Mouse (Mus musculus) adrenal gland, postnatal 25 days (tissue): ENCODE results near the gene Hspa1l. TPM values are rescaled to one million over a fixed set of nuclear protein-coding genes. Genes with fewer than 3 reads are reported as not detected.
A peak's percentile ranks its signal among the peaks of the same experiment; 100 is the strongest.
"Not testable (repeated sequence)": the region's sequence is repeated elsewhere in the genome, so short reads cannot be mapped to it uniquely, and the experiment has no call there.

Source experiments
- DNase-seq: peaks from one replicate; pipeline ENCODE4 v3.0.0; 2021; ENCODE audit warnings: mixed read lengths
- long read RNA-seq: library from polyadenylated mRNA; stranded (forward); transcript quantifications from one replicate; pipeline ENCODE4 v2.0.0, GENCODE M21; 2021
- total RNA-seq: library from RNA; stranded (reverse); gene quantifications from 2 replicates; pipeline ENCODE4 v1.2.3, GENCODE M21; 2021

Gene Hspa1l
- total RNA-seq: 0.27 TPM in 1 of 2 replicates, not detected in the other
- long read RNA-seq, partial matches to known transcripts: 0 of 1 reads
- long read RNA-seq, other reads (novel, unspliced or antisense): 0 of 1 reads

DNA sequence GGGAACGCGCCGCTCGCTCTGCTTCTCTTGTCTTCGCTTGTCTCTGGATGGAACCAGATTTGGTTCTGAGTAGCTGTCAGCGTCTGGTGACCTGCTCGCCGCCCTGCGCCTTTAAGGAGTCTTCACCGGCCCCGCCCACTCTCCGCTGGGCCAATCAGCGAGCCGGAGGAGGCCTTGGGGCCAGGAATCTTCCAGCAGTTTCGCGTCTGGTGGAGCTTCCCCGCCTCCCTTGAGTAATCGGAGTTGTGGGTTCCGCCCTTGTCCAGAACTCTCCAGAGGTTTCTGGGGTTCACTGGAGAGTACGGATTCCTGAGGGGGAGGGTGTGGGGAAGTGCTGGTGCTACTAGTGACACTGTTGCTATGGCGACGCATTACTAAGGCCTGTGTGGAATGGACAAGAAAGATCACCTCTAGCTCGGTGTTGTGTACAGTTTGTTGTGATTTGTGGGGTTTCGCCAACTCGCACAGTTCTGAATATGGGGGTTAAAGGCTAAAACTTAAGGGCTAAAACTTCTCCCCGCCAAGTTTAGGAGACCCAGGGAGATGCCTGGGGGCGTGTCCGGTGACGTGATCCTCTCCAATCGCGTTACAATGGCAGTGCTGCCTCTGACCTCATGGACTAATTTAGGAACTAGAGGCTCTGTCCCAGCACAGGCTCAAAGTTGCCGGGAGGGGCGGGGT, at the start of gene Hspa1l, which contains the start of gene Hspa1a:
TSS of gene Hspa1l (plus strand) at position 635 of the 681 bp plus-strand sequence.
TSS of gene Hspa1a (minus strand) at position 88 of the 681 bp plus-strand sequence.
- peak; percentile 79 for DNase-seq

DNA sequence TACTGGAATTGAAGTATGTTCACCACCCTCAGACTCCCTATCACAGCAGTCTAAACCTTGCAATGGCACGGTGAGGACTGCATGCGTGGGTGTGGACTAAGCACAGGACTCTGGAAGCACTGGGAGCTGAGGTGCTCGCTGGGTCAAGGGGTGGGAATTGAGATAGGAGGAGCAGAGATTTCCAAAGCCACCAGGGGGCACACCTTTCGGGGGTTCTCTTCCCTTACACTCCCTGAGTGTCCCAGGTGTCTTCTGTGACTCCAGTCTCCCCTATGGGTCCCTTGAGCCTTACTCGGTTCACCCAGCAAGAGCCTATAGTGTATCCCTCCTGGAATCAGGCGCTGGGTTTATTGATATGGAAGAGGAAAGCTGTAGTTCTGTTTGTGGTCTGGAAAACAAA, 49.6 kb upstream of the Hspa1l start:
- DNase-seq: no peak

DNA sequence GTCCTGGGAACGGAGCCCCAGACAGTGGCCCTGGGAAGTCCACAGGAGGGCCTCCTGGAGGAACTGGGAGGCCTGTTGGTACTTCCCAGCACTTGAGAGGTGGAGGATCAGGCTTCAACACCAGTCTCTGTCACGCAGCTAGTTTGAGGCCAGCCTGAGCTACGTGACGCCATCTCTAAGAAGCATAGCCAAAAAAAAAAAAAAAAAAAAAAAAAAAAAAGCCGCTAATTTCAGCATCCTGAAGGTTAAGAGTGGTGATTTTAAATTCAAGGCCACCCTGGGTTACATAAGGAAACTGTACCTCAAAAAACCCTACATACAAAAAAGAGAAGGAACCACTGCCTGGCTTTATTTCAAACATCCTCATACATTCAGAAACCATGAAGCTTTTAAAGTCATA, 48.2 kb upstream of the Hspa1l start:
- DNase-seq: no peak

DNA sequence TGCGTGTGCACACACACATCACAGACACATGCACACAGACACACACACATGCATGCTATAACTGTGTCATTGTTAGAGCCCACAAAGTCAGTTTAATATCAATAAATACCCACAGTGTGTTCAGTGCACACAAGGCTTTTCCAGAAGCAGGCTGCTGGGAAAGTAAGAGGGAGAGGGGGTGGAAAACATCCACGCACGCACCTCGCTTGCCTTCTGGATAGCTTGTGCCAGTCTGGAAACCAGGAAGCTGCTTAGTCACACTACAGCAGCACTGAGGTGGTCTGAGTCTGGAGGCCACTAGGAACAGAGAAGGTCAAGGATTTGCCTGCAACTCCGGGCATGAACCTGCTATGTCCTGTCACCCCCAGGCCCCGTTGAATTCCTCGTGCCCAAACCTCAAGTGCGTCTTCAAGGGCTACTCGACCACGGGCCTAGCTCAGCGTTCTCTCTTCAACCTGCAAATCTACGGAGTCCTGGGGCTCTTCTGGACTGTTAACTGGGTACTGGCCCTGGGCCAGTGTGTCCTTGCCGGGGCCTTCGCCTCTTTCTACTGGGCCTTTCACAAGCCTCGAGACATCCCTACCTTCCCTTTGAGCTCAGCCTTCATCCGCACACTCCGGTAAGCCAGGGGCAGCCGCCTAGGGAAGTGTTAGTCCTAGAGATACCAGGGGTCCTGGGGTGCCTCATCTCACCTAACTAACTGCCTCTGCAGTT, 45.0 kb upstream of the Hspa1l start:
- DNase-seq: no peak

DNA sequence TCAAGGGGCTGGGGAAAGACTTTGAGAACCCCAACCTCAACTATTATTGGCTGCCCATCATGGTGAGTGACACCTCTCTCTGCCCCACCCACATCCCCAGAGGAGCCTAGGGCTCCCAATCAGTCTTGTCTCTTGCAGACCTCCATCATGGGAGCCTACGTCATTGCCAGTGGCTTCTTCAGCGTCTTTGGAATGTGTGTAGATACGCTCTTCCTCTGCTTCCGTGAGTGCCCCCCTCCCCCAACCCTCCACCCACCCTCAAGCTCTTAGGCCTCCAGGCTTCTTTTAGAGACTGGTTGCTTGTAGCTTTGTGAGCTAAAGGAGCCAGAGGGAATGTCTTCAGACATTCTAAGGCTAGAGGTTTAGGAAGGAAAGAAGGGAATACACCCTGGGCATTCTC, 43.7 kb upstream of the Hspa1l start:
- no peak for DNase-seq

DNA sequence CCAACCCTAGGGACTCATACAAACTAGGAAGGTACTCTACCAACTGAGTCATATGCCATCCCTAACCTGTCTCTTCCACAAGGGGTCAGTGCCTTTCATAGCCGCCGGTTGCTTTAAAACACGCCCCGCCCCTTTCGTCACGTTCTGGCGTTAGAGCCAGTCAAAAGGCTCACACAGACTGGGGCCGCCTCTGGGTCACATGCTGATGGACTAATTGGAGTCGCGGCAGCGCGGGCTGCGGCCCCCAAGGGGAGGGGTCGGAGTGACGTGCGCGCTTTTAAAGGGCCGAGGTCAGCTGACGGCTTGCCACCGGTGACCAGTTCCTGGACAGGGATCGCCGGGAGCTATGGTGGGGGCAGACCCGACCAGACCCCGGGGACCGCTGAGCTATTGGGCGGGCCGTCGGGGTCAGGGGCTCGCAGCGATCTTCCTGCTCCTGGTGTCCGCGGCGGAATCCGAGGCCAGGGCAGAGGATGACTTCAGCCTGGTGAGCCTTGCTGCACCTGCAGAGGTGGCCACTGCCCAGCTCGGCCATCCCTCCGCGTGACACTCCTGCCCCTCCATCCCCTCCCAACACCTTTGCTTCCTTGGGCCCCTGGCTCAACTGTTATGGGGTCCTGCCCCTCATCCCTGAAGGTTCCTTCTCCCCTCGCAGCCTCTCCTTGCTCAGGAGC, 41.3 kb upstream of the Hspa1l start, which contains the start of gene Neu1:
TSS of gene Neu1 (plus strand) at position 193 of the 674 bp plus-strand sequence.
- peak; percentile 97 for DNase-seq

DNA sequence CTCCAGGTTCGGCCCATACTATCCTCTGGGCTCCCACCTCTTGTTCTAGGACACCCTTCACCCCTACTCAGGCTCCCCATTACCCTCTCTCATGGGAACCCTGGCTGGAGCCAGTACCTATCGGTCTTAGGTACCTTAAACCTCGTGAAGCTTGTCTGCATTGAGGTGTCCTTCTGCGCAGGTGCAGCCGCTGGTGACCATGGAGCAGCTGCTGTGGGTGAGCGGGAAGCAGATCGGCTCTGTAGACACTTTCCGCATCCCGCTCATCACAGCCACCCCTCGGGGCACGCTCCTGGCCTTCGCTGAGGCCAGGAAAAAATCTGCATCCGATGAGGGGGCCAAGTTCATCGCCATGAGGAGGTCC, 40.8 kb upstream of the Hspa1l start:
- DNase-seq: no peak

DNA sequence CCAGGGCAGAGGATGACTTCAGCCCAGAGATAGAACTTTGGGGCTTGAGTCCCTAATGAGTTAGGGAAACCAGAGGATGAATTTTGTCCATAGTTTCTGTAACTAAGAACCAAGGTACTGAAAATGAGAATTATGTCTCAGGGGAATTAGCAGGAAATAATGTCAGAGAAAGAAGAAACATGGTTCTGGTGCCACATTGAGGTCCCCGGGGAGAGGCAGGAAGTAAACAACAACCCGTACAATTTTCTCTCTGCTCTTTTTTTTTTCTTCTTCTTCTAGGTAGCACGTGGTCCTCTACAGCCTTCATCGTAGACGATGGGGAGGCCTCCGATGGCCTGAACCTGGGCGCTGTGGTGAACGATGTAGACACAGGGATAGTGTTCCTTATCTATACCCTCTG, 40.2 kb upstream of the Hspa1l start:
- DNase-seq: no peak

DNA sequence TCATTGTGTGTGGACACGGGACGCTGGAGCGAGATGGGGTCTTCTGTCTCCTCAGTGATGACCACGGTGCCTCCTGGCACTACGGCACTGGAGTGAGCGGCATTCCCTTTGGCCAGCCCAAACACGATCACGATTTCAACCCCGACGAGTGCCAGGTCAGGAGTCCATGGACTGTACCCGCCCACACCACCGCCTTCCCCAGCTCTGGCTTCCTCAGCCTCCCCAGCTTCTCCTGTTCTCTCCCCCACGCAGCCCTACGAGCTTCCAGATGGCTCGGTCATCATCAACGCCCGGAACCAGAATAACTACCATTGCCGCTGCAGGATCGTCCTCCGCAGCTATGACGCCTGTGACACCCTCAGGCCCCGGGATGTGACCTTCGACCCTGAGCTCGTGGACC, 38.5 kb upstream of the Hspa1l start:
- DNase-seq: no peak

DNA sequence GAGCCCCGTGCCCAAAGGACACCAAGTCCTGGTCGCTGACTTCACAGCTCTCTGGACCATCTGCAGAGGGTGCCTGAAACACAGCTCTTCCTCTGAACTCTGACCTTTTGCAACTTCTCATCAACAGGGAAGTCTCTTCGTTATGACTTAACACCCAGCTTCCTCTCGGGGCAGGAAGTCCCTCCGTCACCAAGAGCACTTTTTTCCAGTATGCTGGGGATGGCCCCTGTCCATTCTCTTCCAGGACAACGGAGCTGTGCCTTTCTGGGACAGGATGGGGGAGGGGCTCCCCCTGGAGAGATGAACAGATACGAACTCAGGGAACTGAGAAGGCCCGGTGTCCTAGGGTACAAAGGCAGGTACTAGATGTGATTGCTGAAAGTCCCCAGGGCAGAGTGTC, 37.7 kb upstream of the Hspa1l start:
- DNase-seq: no peak

DNA sequence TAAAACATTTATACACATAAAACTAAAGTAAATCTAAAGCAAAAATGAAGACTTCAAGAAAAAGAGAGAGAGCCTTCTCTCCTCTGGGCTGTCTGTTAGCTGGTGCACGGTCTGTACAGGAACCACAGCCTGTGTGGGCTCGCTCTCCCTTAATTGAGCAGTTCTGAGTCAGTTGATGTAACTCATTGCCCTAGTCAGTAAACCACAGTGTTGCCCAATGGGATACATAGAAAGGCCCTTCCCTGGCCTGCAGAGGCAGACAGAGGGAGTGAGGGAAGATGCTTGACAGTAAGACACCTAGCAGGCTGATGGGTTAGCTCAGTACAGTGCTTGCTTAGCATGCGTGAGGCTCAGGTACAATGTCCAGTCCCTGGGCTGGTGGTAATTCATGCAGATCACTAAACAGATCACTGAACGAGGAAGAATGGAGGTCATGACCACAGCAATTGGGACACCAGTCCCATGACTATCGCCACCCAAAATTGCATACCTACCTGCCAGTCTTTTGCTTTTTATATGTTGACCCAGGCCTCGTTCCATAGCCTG, 34.5 kb upstream of the Hspa1l start:
- DNase-seq: no peak

DNA sequence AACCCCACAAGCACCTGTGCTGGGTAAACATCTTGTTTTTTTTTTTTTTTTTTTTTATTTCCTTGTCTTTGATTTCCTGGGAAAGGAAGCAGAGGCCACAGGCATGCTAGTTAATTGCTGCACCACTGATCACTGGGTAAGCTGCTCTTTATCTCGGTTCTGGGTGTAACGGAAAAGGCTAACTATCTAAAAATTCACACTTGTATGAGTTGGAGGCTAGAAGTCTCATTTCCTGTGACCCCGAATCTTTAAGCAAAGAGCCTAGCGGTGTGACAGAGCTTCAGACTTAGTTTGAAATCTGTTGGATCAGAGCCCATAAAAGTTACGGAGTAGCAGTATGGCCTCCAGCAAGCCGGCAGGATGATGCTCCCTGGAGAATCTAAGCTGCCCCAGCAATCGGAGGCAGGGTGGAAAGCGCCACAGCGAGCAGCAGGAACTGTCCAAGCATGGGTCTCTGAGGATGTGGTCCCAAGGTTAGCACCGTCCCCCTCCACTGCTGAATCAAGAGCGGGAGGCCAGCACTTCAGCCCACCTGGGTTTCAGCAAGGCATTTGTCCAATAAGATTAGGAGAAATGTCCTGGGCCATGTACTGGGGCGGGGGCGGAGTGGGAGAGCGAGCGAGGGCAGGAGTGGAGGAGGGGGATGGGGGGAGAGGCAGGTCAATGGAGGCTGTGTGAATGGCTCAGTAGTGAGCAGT, 31.0 kb upstream of the Hspa1l start:
- no peak for DNase-seq

DNA sequence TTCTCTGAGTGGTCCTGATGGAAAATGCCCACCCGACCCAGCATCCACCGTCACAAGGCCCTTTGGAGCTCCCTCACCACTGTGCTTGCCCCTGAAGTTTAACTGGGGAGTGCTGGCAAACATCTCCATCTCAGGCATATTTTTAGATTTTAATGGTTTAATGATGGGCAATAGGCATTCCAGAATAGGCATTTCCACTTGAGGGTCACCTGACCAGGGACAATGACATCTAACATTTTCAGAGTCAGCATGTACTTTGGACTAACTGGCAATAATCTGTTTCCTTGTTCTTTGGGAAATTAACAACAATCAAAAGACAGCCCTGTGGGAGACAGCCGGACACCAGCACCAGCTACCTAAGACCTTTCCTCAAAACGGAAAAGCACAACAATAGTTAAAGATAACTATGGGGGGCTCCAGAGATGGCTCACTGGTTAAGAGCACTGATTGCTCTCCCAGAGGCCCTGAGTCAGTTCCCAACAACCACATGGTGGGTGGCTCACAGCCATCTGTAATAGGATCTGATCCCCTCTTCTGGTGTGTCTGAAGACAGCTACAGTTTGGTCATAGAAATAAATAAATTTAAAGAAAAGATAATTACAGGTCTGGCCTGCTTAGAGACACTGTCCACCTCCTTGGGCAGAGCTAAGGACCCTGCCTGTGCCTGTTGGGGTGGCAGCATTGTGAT, 29.2 kb upstream of the Hspa1l start:
- no peak for DNase-seq

DNA sequence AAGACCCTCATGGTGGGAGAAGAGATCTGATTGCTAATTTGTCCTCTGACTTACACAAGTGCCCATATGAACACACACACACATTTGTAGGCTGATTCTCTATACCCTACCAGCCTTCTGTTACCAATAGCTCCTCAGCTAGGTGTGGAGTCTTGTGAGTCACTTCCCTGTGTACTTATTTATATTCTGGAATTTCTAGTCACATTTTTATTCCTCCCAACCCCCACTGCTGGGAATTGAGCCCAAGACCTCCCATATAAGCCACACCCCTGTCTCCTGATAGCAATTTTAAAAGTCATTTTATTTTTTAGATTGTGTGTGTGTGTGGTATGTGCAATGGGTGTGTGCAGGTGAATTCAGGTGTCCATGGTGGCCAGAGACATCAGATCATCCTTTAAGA, 28.1 kb upstream of the Hspa1l start:
- DNase-seq: no peak

DNA sequence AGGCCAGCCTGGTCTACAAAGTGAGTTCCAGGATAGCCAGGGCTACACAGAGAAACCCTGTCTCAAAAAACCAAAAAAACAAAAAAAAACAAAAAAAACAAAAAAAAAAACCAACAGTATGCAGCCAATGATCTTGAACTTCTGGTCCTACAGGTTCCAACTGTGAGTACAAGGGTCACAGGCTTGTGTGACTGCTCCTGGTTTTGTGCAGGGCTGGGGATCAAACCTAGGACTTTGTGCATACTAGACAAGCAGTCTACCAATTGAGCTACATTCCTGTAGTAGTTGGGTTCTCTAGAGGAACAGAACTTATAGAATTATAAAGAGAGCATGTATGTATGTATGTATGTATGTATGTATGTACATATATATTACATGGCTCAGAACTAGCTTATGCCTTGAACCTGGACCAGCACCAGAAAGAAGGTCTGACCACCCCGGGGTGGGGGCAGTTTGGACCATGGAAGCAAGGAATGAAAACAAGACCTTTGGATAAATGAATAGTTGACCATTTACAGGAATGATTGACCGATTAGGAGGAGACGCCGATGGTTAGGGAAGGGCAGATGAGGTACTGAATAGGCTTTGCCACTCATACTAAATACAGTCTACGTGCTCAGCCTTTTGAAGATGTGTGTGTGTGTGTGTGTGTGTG, 25.9 kb upstream of the Hspa1l start:
- DNase-seq: no peak

DNA sequence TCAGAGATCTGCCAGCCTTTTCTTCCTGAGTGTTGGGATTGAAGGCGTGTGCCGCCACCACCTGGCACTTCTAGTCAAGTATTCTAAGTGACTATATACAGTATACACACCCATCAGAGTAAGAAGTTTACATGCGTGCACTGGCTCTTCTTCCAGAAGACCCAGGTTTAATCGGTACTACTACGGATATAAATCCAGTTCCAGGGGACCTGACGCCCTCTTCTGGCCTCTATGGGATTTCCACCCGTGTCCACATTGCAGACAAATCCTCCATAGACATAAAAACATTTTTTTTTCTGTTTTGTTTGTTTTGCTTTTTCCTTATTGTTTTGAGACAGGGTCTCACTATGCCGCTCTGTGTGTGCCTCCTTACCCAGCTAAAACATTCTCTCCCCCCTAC, 24.9 kb upstream of the Hspa1l start:
- DNase-seq: no peak

DNA sequence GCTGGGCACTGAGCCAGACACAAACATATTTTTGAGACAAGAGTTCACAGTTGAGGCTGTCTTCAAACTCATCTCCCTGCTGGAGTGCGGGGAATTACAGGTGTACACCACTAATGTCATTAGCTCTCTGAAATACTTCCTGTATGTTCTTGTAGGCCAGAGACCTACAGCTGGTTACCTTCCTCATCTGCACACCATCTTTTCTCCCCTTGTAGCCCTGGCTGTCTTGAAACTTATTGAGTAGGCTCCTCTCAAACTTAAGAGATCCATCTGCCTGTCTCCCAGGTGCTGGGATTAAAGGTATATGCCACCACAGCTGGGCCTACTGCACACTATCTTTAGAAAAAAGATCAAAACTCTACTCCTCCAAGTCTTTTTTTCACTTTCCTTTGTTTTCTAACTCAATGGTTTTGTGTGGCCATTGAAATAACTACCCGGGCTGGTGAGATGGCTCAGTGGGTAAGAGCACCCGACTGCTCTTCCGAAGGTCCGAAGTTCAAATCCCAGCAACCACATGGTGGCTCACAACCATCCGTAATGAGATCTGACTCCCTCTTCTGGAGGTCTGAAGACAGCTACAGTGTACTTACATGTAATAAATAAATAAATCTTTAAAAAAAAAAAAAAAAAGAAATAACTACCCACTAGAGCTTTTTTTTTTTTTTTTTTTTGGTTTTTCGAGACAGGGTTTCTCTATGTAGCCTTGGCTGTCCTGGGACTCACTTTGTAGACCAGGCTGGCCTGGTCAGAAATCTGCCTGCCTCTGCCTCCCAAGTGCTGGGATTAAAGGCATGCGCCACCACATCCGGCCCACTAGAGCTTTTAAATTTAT, 23.6 kb upstream of the Hspa1l start:
- not testable (repeated sequence) for DNase-seq

DNA sequence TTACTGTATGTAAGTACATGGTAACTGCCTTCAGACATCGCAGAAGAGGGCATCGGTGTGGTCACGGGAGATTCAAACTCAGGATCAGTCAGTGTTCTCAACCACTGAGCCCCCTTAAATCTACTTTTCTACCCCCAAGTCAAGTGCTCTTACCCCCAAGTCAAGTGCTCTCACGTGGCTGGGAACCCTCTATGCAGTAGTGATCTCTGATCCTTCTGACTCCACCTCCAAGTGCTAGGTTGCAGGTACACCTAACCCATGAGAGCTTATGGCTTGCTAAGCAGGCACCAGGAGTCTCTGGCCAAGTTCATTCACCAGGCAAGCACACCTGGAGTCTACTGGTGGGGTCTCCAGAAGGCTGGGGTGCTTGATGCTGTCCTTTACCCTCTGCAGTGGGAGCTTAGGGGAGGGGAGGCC, 22.9 kb upstream of the Hspa1l start:
- no peak for DNase-seq

DNA sequence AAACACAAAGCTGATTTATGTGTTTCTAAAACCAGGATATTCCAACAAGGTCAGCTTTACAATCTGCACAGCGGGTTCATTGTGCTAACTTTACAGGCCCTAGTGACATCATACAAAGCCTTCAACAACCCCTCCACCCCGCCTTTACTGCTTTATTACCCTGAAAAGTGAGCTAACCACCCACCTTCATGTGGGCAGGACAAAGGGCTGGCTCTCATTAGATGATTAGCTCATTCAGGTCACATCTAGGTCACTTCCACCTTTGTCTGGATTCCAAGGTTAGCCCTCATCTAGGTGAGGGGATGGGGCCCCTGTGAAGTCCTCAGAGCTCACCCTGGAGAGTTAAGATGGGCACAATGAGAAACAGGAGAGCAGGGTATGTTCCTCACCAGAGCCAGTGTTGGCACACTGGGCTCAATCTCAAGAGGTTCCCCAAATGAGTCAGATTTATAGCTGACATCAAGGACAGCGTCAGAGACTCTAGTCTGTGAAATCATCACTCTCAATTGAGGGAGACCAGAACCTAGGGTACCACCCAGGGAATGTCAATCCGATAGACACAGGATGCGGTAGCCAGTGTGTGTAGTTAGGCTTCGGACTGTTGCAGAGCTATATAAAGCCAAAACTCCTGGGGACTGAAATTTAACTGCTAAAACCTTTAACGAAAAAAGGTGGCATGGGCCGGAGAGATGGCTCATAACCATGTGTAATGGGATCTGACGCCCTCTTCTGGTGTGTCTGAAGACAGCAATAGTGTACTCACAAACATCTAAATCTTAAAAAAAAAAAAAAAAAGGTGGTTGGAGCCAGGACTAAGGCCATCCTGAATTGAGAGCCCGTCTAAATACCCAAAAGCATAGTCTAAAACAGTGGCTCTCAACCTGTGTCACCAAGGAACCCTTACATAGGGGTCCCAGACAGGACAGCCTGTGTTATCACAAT, 21.7 kb upstream of the Hspa1l start:
- no peak for DNase-seq
